Mouse (Mus musculus) ZHBTc4 (cell line): ENCODE measurements at regions not wholly inside any gene's neighbourhood (a gene's known extent, or its start where the extent isn't known, plus 50 kb on each side); places are given as distances from the start of the nearest gene placed in this dataset.
A peak's percentile ranks its signal among the peaks of the same experiment; 100 is the strongest.

ENCODE experiments used
- DNase-seq: peaks from one replicate; pipeline ENCODE4 v3.0.0-alpha.2; 2011; ENCODE audit warnings: low read depth, low spot score

- DNase-seq, result peak; percentile 46
These were observed 970.5 kb upstream of the Pot1a start for GRCm38 (mm10) chr6:26779551-26779950.

GRCm38 (mm10) chr6:26776636-26777035 lies 967.6 kb upstream of the Pot1a start:
- peak; percentile 87 for DNase-seq

- no peak for DNase-seq
These were observed 957.8 kb upstream of the Pot1a start for GRCm38 (mm10) chr6:26766846-26767245.

GRCm38 (mm10) chr6:26764727-26765126 lies 955.7 kb upstream of the Pot1a start:
- no peak for DNase-seq

- DNase-seq, result no peak
These were observed 952.5 kb upstream of the Pot1a start for GRCm38 (mm10) chr6:26761551-26761950.
